Mouse (Mus musculus) midbrain, embryonic 10.5 days (tissue): Measurements from ENCODE around the gene Mettl7b. TPM values are rescaled to one million over a fixed set of nuclear protein-coding genes. Genes with fewer than 3 reads are reported as not detected.
"Not testable (repeated sequence)": the region's sequence is repeated elsewhere in the genome, so short reads cannot be mapped to it uniquely, and the experiment has no call there.

Source experiments
- DNase-seq: peaks from one replicate; pipeline ENCODE4 v3.0.0-alpha.2; 2017; ENCODE audit warnings: low spot score
- H3K27ac ChIP-seq: fragments of 300-500 bp; sonication (generic); replicated peaks from 2 replicates; pipeline ENCODE4 v1.5.1; 2016; ENCODE audit warnings: mild to moderate bottlenecking
- H3K27me3 ChIP-seq: fragments of 300-500 bp; sonication (generic); 2 replicates; pipeline ENCODE4 v1.6.1; 2016; ENCODE audit warnings: low read depth, mild to moderate bottlenecking; ENCODE audit not compliant: poor library complexity, severe bottlenecking
- H3K36me3 ChIP-seq: fragments of 300-500 bp; sonication (generic); 2 replicates; pipeline ENCODE4 v1.6.1; 2016; ENCODE audit warnings: mild to moderate bottlenecking, moderate library complexity
- H3K4me1 ChIP-seq: fragments of 300-500 bp; sonication (generic); 2 replicates; pipeline ENCODE4 v1.6.1; 2016
- H3K4me3 ChIP-seq: fragments of 300-500 bp; sonication (generic); 2 replicates; pipeline ENCODE4 v1.5.1; 2016; ENCODE audit warnings: mild to moderate bottlenecking, moderate library complexity
- H3K9me3 ChIP-seq: fragments of 300-500 bp; sonication (generic); replicated peaks from 2 replicates; pipeline ENCODE4 v1.6.1; 2016; ENCODE audit warnings: mild to moderate bottlenecking
- WGBS: fragments of 180-500 bp; shearing (Covaris S2); methylation state at CpG from one replicate; pipeline ENCODE4 v1.1.7; 2016; 5-methylcytosine and 5-hydroxymethylcytosine counted together
- polyA plus RNA-seq: library from polyadenylated mRNA; unstranded; fragments of >200 nt; fragmentation: Nextera tagmentation; extraction: Ambion mirVana; gene quantifications from 2 replicates; pipeline ENCODE4 v1.2.1, GENCODE M21; 2016

Mettl7b gene
- polyA plus RNA-seq: not detected in 2 replicates

GRCm38 (mm10) chr10:128960590-128961584, at the start of gene Mettl7b:
TSS of gene Mettl7b (minus strand) at chr10:128960988.
- no peak for DNase-seq

GRCm38 (mm10) chr10:129010288-129010841, 49.6 kb upstream of the Mettl7b start, which contains the start of gene Olfr763:
TSS of gene Olfr763 (plus strand) at chr10:129010791.
- Histone ChIP-seq H3K27me3 (no peaks in the 10 kb centered on the region), H3K36me3 (no peaks in the 10 kb centered on the region), H3K9me3 (no peaks in the 10 kb centered on the region), H3K4me1 (no peaks in the 10 kb centered on the region), H3K4me3 (no peak within 1 kb of the TSS), H3K27ac (no peak within 1 kb of the TSS)
- 72% methylated on average over 2 of the region's 2 CpGs for WGBS
- DNase-seq: no peak

More at GRCm38 (mm10) chr10:128960590-128961584, at the start of gene Mettl7b:
- H3K9me3 ChIP-seq: no peaks in the 10 kb centered on the region
- WGBS: 89% methylated on average over 12 of the region's 12 CpGs
- no peak within 1 kb of the TSS for H3K27ac ChIP-seq
- H3K36me3 ChIP-seq: no peaks in the 10 kb centered on the region
- no peak within 1 kb of the TSS for H3K4me3 ChIP-seq
- H3K4me1 ChIP-seq: no peaks in the 10 kb centered on the region
- no peaks in the 10 kb centered on the region for H3K27me3 ChIP-seq

GRCm38 (mm10) chr10:129004032-129004920, 43.5 kb upstream of the Mettl7b start:
- H3K9me3 ChIP-seq: no peaks in the 10 kb centered on the region
- no peak overlapping the region for H3K27ac ChIP-seq
- DNase-seq: no peak
- H3K4me1 ChIP-seq: peaks cover 4% of the 10 kb centered on the region; the same call in 1 of the 2 replicates
- no peak overlapping the region for H3K4me3 ChIP-seq
- WGBS: 73% methylated on average over 14 of the region's 14 CpGs
- no peaks in the 10 kb centered on the region for H3K27me3 ChIP-seq
- no peaks in the 10 kb centered on the region for H3K36me3 ChIP-seq

- H3K36me3 ChIP-seq: no peaks in the 10 kb centered on the region
- DNase-seq: no peak
- H3K9me3 ChIP-seq: no peaks in the 10 kb centered on the region
- no peaks in the 10 kb centered on the region for H3K27me3 ChIP-seq
- WGBS: 78% methylated on average over 4 of the region's 4 CpGs
- no peaks in the 10 kb centered on the region for H3K4me1 ChIP-seq
- no peak overlapping the region for H3K27ac ChIP-seq
- H3K4me3 ChIP-seq: no peak overlapping the region
Observed at GRCm38 (mm10) chr10:128996523-128997040, 35.8 kb upstream of the Mettl7b start.

- no peak for DNase-seq
- WGBS: 86% methylated on average over 1 of the region's 1 CpGs
- Histone ChIP-seq H3K4me3 (no peak overlapping the region), H3K36me3 (no peaks in the 10 kb centered on the region), H3K4me1 (no peaks in the 10 kb centered on the region), H3K27ac (no peak overlapping the region), H3K9me3 (no peaks in the 10 kb centered on the region), H3K27me3 (no peaks in the 10 kb centered on the region)
Observed at GRCm38 (mm10) chr10:128995796-128996195, 35.0 kb upstream of the Mettl7b start.

GRCm38 (mm10) chr10:128990994-128991393, 30.2 kb upstream of the Mettl7b start:
- no peaks in the 10 kb centered on the region for H3K36me3 ChIP-seq
- H3K4me3 ChIP-seq: no peak overlapping the region

GRCm38 (mm10) chr10:128990129-128990850, 29.5 kb upstream of the Mettl7b start:
- 75% methylated on average over 7 of the region's 10 CpGs for WGBS
- not testable (repeated sequence) for H3K4me3 ChIP-seq, H3K27ac ChIP-seq, H3K4me1 ChIP-seq, DNase-seq, H3K36me3 ChIP-seq, H3K9me3 ChIP-seq, H3K27me3 ChIP-seq

More at GRCm38 (mm10) chr10:128990994-128991393, 30.2 kb upstream of the Mettl7b start:
- no peak for DNase-seq
- no peak overlapping the region for H3K27ac ChIP-seq
- no peaks in the 10 kb centered on the region for H3K27me3 ChIP-seq
- H3K4me1 ChIP-seq: no peaks in the 10 kb centered on the region
- no peaks in the 10 kb centered on the region for H3K9me3 ChIP-seq

- not testable (repeated sequence) for DNase-seq
- WGBS: 71% methylated on average over 1 of the region's 1 CpGs
Observed at GRCm38 (mm10) chr10:128989131-128989530, 28.3 kb upstream of the Mettl7b start, which contains the start of gene Olfr9. TSS of gene Olfr9 (plus strand) at chr10:128989431.

GRCm38 (mm10) chr10:128980644-128981365, 20.0 kb upstream of the Mettl7b start:
- H3K27me3 ChIP-seq: no peaks in the 10 kb centered on the region
- no peaks in the 10 kb centered on the region for H3K9me3 ChIP-seq
- H3K4me1 ChIP-seq: no peaks in the 10 kb centered on the region
- no peak for DNase-seq
- H3K4me3 ChIP-seq: no peak overlapping the region
- no peak overlapping the region for H3K27ac ChIP-seq
- WGBS: 82% methylated on average over 3 of the region's 3 CpGs
- H3K36me3 ChIP-seq: no peaks in the 10 kb centered on the region

More at GRCm38 (mm10) chr10:128989131-128989530, 28.3 kb upstream of the Mettl7b start, which contains the start of gene Olfr9:
- not testable (repeated sequence) for H3K4me1 ChIP-seq, H3K36me3 ChIP-seq, H3K4me3 ChIP-seq, H3K27ac ChIP-seq, H3K9me3 ChIP-seq, H3K27me3 ChIP-seq

GRCm38 (mm10) chr10:128977522-128978114, 16.8 kb upstream of the Mettl7b start:
- H3K9me3 ChIP-seq: no peaks in the 10 kb centered on the region
- no peaks in the 10 kb centered on the region for H3K4me1 ChIP-seq
- DNase-seq: peak; percentile 43
- no peaks in the 10 kb centered on the region for H3K27me3 ChIP-seq
- no peaks in the 10 kb centered on the region for H3K36me3 ChIP-seq
- H3K4me3 ChIP-seq: no peak overlapping the region
- 30% methylated on average over 9 of the region's 9 CpGs for WGBS
- H3K27ac ChIP-seq: no peak overlapping the region

- Histone ChIP-seq H3K27me3 (no peaks in the 10 kb centered on the region), H3K36me3 (no peaks in the 10 kb centered on the region), H3K4me3 (no peak overlapping the region), H3K9me3 (no peaks in the 10 kb centered on the region), H3K27ac (no peak overlapping the region), H3K4me1 (no peaks in the 10 kb centered on the region)
- WGBS: 67% methylated on average over 3 of the region's 3 CpGs
- DNase-seq: no peak
Observed at GRCm38 (mm10) chr10:128976395-128976794, 15.6 kb upstream of the Mettl7b start.
